Mouse (Mus musculus) small intestine, adult 2 months (tissue): ENCODE data around the gene Btbd8. TPM values are rescaled to one million over a fixed set of nuclear protein-coding genes. Genes with fewer than 3 reads are reported as not detected.

Experiments used
- H3K27ac ChIP-seq: fragments of 200-500 bp; 2 replicates; pipeline ENCODE4 v1.5.1; 2012; ENCODE audit warnings: low read depth, low read length, control low read depth, inconsistent platforms; ENCODE audit not compliant: insufficient read depth
- H3K27me3 ChIP-seq: fragments of 200-500 bp; 2 replicates; pipeline ENCODE4 v1.6.1; 2012; ENCODE audit warnings: mild to moderate bottlenecking, moderate library complexity, low read length, inconsistent platforms; ENCODE audit not compliant: control insufficient read depth, insufficient read depth
- H3K36me3 ChIP-seq: fragments of 200-500 bp; 2 replicates; pipeline ENCODE4 v1.6.1; 2012; ENCODE audit warnings: mild to moderate bottlenecking, low read length, control low read depth, inconsistent platforms; ENCODE audit not compliant: control insufficient read depth, insufficient read depth
- H3K4me1 ChIP-seq: fragments of 200-500 bp; 2 replicates; pipeline ENCODE4 v1.6.1; 2012; ENCODE audit warnings: low read length, inconsistent platforms, mixed read lengths; ENCODE audit not compliant: control insufficient read depth, insufficient read depth, insufficient read length
- H3K4me3 ChIP-seq: fragments of 200-500 bp; 2 replicates; pipeline ENCODE4 v1.5.1; 2012; ENCODE audit warnings: low read depth, mild to moderate bottlenecking, control low read depth, inconsistent platforms, low read length, moderate library complexity
- CTCF ChIP-seq: fragments of 200-500 bp; IDR thresholded peaks from 2 replicates; pipeline ENCODE4 v1.5.1; 2012; ENCODE audit warnings: low read depth, mild to moderate bottlenecking, control low read depth, inconsistent platforms, low read length, moderate library complexity, mixed read lengths; ENCODE audit not compliant: insufficient replicate concordance, insufficient read length; ENCODE audit errors: extremely low read depth
- POLR2A ChIP-seq: fragments of 200-500 bp; IDR thresholded peaks from 2 replicates; pipeline ENCODE4 v1.6.1; 2012; ENCODE audit warnings: low read depth, mild to moderate bottlenecking, control low read depth, inconsistent platforms, low read length, moderate library complexity
- WGBS: fragments of 180-500 bp; shearing (Covaris S2); methylation state at CpG from one replicate; pipeline ENCODE4 v1.1.7; 2018; 5-methylcytosine and 5-hydroxymethylcytosine counted together
- polyA plus RNA-seq: library from polyadenylated mRNA; depleted of rRNA; stranded (reverse); fragments of >200 nt; gene quantifications from 2 replicates; pipeline ENCODE4 v1.2.3, GENCODE M21; 2012

The Btbd8 gene
- polyA plus RNA-seq, 1 experiment: 0.28 TPM

GRCm38 (mm10) chr5:107449620-107450019 is 11.8 kb downstream of the Btbd8 start:
- 70% methylated on average over 5 of the region's 5 CpGs for whole genome bisulfite sequencing

GRCm38 (mm10) chr5:107450299-107450698 is 12.5 kb downstream of the Btbd8 start:
- no peak for TF ChIP-seq POLR2A
- no peak for TF ChIP-seq CTCF
- H3K4me1 ChIP-seq: peaks cover 7% of the 10 kb centered on the region; the same call in 1 of the 2 replicates
- no peak overlapping the region for H3K27ac ChIP-seq
- 98% methylated on average over 5 of the region's 5 CpGs for WGBS
- peaks cover 2% of the 10 kb centered on the region; the same call in 1 of the 2 replicates for H3K36me3 ChIP-seq
- H3K27me3 ChIP-seq: no peaks in the 10 kb centered on the region
- no peak overlapping the region for H3K4me3 ChIP-seq

More at GRCm38 (mm10) chr5:107449620-107450019, 11.8 kb downstream of the Btbd8 start:
- H3K4me1 ChIP-seq: peaks cover 8% of the 10 kb centered on the region; the same call in 1 of the 2 replicates
- H3K36me3 ChIP-seq: peaks cover 2% of the 10 kb centered on the region; the same call in 1 of the 2 replicates
- H3K4me3 ChIP-seq: no peak overlapping the region
- H3K27ac ChIP-seq: no peak overlapping the region
- no peaks in the 10 kb centered on the region for H3K27me3 ChIP-seq
- TF ChIP-seq CTCF (no peak), POLR2A (no peak)

GRCm38 (mm10) chr5:107462147-107463076 is 24.6 kb downstream of the Btbd8 start:
- 95% methylated on average over 4 of the region's 4 CpGs for WGBS
- no peak overlapping the region for H3K27ac ChIP-seq
- H3K4me3 ChIP-seq: no peak overlapping the region
- TF ChIP-seq CTCF (no peak), POLR2A (no peak)
- no peaks in the 10 kb centered on the region for H3K4me1 ChIP-seq
- no peaks in the 10 kb centered on the region for H3K36me3 ChIP-seq
- H3K27me3 ChIP-seq: no peaks in the 10 kb centered on the region

- no peaks in the 10 kb centered on the region for H3K27me3 ChIP-seq
- H3K4me1 ChIP-seq: no peaks in the 10 kb centered on the region
- 75% methylated on average over 5 of the region's 5 CpGs for WGBS
- H3K27ac ChIP-seq: no peak overlapping the region
- H3K4me3 ChIP-seq: no peak overlapping the region
- TF ChIP-seq POLR2A (no peak), CTCF (no peak)
- H3K36me3 ChIP-seq: peaks cover 3% of the 10 kb centered on the region
Measured at GRCm38 (mm10) chr5:107466501-107466900, 28.7 kb downstream of the Btbd8 start.

- WGBS: 88% methylated on average over 4 of the region's 4 CpGs
Measured at GRCm38 (mm10) chr5:107467098-107467497, 29.3 kb downstream of the Btbd8 start.

GRCm38 (mm10) chr5:107470600-107471329 is 33.0 kb downstream of the Btbd8 start:
- no peaks in the 10 kb centered on the region for H3K27me3 ChIP-seq
- H3K4me1 ChIP-seq: no peaks in the 10 kb centered on the region
- H3K27ac ChIP-seq: no peak overlapping the region
- WGBS: 81% methylated on average over 10 of the region's 10 CpGs
- TF ChIP-seq CTCF (no peak), POLR2A (no peak)
- H3K4me3 ChIP-seq: no peak overlapping the region
- H3K36me3 ChIP-seq: peaks cover 3% of the 10 kb centered on the region

More at GRCm38 (mm10) chr5:107467098-107467497, 29.3 kb downstream of the Btbd8 start:
- no peak for TF ChIP-seq CTCF
- TF ChIP-seq POLR2A: no peak
- H3K27me3 ChIP-seq: no peaks in the 10 kb centered on the region
- H3K27ac ChIP-seq: no peak overlapping the region
- H3K36me3 ChIP-seq: peaks cover 3% of the 10 kb centered on the region
- H3K4me1 ChIP-seq: no peaks in the 10 kb centered on the region
- no peak overlapping the region for H3K4me3 ChIP-seq
